Mouse (Mus musculus) right cerebral cortex, postnatal 25 days (tissue): ENCODE results near the gene Kazn.

Experiments used
- DNase-seq: peaks from one replicate; pipeline ENCODE4 v3.0.0; 2022

The Kazn gene

DNA sequence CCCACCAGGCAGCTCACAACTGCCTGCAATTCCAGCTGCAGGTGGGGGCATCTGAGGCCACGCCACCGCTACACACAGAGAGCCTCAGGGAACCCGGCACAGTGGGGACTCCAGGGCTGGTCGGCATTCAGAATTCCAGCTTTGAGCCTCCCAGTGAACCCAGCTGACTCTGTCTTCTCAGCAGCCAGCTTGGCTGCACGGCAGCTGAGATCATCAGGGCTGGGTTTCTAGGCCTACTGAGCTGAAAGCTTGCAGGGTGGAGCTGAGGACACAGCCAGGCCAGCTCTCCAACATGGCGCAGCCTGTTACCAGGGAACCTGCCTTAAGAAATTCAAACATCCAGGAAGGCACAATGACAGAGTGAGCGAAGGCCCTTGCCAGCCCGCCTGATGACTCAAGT lies 79.2 kb downstream of the Kazn start:
- peak; percentile 17 for DNase-seq

DNA sequence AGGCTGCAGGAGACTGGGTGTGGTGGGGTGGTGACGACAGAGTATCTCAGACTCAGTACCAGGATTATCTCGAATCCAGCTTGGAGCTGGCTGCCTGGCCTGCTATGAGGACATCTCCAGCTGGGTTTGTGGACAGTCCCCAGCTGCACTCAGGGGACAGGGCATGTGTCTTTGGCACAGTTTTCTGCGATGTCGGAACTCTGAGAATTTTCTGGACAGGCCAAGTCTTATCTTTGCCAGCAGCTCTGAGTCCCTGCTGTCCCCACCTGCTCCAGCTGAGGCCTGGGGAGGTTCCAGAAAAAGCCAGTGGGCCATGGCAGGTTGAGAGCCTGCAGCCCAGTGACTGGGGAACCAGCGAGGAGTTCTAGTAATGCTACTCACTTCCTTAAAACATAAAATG lies 82.7 kb downstream of the Kazn start:
- DNase-seq = no peak

DNA sequence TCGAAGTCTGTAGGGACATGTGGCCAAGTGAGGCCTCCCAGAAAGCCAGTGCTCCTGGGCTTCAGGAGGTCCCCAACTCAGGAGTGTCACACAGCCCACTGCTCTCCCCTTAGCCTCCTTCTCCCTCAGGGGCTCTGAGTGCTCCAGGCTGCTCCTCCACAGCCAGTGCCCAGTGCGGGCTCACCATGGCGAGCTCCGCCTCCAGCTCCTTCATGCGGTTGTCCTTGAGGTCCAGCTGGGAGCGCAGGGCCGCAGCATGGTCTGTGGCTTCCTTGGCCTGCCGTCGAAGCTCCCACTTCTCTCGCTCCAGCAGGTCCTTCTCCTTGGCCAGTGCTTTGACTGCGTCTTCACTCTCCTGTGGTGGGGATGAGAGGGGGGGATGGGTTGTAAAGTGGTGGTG lies 85.0 kb downstream of the Kazn start:
- no peak for DNase-seq

DNA sequence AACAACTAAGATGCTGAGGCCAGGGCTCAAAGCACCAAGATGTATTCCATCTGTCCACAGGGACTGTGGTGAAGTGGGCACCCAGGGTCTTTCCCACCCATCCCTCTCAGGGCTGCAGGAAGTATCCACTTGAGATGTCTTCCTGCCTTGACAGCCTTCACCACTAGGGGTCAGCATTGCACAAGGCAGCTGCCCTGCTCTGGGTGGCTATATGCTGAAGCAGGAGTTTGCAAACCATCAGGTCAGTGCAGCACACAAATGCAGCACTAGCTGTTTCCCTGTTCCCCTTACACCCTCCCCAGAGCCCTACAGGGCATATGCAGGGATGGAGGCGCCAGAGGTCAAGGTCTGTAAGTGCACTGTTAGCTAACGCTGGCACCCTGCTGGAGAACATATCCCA lies 85.7 kb downstream of the Kazn start:
- DNase-seq = peak; percentile 80

DNA sequence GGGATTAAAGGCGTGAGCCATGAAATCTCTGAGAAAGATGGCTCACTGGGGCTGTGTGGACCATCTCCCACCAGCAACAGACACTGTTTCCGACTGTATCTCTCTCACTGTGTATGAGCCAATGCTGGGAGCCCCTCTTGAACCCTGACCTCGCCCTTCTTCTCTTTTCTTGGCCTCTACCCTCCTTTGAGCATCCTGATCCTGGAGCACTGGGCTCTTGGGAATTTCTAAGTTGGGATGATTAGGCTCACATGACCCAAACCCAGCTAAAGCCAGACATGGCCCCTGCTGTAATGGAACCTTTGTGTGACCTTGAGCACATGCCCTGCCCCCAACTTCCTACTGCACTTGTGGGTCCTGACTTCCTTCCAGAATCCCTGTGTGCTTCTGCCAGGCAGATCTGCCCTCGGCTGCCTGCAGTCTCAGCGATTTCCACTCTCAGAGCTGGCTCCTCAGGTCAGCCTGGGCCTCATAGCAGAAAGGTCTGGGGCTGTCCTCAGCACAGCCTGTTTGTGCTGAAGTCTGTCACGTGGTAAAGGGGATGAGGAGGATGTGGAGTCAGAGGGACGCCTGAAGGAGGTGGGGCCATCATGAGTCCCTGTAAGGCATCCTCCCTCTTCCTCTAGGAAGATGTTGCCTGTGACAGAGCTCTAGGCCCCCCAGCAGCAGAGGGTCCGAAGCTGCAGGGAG lies 86.3 kb downstream of the Kazn start:
- no peak for DNase-seq

DNA sequence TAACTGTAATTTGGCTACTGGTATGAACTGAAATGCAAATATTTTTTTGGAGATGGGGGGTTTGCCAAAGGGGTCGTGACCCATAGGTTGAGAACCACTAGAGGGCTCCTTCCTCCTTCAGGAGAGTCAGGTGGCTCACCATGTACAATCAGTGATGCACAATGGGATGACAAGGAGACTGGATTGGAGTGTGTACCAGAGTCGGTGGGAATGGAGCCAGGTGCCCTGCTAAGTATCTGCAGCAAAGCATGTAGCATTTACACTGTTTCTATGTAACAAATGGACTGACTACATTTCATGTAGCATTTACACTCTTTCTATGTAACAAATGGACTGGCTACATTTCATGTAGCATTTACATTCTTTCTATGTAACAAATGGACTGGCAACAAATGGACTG lies 89.1 kb downstream of the Kazn start:
- no peak for DNase-seq

DNA sequence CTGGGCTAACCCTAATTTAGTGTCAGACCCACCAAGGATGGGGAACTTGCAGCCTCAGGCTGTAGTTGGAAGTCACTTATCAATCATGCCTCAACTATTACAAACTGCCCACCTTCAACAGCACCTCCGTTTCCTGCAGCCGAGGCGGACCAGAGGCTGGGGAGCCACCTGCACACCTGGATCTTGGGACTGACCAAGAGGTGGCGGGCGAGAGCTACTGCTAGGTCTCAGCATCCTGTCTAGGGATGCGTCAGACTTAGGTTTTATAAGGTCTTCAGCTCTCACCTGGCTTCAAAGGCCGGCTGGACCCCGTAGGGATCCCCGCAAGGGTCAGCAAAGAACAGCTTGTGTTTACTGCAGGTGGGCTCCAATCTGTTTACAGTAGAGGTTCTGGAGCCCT lies 90.0 kb downstream of the Kazn start:
- DNase-seq = no peak

DNA sequence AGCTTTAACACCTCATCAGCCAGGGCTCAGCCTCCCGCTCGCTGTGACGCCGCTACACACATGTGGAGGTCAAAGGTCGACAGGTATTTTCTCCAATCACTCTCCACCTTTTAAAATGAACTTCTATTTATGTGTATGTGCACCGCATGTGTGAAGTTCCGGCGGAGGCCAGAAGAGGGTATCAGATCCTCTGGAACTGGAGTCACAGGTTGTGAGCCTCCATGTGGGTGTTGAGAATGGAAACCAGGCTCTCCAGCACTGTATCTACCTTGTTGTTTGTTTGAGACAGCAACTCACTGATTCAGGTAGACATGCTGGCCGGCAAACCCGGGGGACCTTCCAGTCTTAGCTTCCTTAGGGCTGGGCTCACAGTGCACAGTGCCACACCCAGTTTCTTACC lies 91.5 kb downstream of the Kazn start:
- no peak for DNase-seq

DNA sequence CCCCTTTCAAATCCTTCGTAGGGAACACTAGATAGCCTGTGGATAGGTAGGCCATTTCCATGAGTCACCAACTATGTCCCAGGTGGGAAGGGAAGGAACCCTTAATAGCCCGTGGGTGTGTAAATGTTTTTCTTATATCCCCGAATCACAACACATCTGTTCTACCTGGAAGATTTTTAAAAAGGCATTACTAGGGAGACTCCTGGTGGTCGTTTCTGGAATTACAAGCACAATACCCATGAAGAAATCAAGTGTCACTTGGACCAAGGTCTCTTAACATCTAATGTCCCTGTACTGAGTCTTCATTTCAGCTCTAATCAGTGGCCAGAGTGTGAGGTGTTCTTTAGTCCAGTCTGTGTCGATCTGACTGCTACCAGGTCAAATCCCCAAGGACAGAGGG lies 95.1 kb downstream of the Kazn start:
- no peak for DNase-seq

DNA sequence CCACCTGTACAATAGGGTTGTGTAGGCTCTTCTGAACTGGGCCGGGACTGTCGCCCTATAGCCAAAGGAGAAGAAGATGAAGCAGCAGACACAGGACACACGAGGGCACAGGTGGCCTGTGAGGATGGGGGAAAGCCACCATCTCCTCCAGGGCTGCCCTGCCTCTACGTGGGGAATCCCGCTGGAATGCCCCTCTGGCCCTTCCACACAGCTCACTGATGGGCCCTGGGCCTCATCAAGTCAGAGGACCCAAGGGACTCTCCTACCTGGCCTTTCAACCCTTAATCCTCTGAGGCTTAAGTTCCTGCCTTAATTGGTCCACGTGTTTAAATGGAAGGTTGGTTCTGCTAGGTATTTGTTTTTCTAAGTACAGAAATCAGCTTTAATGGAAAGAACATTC lies 95.9 kb downstream of the Kazn start:
- no peak for DNase-seq

DNA sequence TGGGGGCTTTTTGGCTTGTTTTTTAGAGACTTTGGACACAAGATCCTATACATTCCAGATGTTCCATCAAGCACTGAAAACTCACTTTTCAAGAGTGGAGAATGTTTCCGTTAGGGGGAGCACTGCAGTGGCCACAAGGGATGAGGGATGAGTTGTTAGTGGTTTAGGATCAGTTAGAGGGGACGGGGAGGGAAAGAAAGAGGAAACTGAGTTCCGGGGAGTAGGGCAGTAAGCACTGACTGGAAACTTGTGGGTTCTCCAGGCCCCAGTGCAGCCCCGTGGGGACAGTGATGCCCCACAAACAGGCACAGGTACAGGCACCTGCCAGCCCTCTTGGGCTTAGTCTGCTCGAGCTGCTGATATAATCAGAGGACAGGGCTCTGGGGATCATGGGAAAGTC lies 99.5 kb downstream of the Kazn start:
- no peak for DNase-seq

DNA sequence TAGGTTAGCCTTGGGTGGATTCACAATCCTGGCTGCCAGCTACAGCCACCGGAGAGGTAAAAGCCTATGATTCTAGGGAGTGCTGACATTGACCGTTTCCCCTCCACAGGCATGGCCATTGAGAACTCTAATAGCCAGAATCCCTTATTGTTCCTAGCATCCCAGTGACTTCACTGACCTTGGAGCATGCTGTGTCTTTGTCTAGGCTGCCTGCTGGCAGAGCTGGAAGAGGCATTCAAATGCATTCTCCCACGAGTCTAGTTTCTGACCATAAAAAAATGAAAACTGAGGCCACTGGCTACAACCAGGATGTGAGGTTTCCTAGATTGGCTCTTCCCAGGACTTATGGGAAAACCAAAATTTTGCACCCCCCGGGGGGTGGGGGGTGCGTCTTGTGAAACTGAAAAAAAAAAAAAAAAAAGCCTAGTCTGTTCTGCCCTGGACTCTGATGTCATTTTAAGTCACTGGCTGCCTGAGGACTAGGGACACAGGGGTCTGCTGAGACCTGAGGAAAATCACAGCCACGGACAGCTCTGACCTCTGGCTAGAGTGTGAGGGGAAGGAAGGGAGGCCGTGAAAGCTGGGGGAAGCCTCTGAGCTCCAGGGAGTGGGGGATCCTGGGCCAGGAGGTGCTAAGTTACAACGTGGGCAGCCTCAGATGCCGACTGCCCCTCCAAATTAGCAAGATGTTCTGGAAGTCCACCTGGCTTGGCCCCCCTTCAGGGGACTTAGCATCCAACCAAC lies 100.7 kb downstream of the Kazn start:
- DNase-seq = no peak

DNA sequence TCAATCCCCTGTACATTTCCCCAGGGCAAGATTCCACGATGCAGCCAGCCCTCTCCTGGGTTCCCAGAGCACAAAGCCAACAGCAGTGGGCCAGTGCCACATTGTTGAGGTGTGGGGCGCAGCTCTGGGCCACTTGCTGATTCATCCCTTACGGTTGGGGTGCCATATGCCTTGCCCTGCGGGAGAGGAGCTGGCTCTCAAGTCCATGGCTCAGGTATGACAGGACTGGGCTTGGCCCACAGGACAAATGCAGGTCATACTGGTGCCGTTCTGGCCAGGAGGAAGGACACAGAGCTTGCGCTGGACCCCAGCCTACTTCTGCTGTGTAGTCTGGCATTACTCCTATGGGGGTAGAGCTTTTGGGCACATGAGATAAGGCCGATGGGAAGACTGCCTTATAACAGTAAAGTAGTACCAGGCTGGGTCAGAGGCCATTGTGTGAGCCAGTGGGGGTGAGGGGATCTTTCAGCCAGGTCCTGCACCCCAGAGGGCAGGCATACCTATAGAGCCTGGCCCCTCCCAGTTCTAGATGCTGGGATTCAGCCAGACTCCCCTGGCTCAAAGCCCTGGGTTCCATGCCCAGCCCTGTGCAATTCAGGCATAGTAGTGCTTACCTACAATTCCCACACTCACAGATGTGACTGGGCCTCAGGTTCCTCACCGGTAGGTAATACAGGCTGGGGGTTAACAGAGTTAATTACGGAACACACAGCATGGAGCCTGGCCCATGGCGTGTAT lies 102.3 kb downstream of the Kazn start:
- DNase-seq = no peak

DNA sequence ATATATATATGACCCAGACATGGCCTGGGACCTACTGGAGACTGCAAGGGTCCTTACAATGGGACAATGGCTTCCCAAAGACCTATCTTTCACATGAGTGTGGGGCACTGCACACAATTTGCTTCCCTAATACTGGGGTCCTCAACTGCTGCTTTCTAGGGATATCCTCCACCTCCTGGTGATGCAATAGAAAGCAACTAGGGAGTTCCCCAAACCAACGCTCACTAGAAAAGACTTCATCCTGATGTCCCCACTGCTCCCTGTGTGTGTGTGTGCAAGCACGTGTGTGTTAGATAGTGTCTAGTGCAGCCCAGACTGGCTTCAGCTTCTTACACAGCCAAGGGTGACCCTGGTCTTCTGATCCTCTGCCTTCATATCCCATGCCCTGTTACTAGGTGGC lies 103.7 kb downstream of the Kazn start:
- DNase-seq = no peak

DNA sequence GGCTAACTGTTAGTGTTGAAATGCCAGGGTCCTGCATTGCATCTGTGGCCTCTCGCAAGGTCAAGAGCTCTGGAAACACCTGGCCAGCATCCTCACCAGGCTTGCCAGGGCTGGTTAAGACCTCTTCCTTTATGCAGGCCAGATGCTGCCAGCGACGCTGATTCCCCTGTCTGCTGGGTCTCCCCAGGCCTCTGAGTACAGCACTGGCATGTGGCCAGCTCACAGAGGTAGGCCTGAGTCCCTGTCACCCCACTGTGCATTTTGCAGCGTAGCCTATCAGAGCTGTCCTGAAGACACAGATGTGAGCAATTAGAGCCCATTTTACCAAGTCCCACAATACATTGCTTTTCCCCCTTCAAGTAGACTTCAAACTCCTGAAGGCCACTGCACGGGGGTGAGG lies 109.0 kb downstream of the Kazn start:
- DNase-seq = no peak

DNA sequence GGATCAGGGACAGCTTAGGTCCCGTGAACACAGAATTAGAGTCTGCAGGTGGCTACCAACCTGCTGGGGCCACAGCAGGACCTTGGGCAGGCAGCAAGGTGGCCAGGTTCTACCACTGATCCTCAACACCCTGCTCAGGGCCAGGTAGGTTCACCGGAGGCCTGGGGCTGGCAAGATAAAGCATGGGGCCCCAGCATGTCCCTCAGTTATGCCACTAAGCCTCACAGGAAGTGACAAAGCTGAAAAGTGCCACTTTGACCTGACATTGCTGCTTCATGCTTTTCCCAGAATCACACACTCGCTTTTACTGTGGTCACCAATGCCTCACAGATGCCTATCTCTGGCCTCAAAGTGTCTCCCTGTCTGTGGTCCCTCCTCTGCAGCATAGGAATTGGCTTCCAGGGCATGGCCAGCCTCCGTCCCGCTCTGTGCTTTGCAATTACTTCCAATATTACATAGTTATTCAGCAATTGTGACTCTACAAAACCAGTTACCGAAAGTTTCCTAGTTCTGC lies 111.9 kb downstream of the Kazn start:
- DNase-seq = no peak

DNA sequence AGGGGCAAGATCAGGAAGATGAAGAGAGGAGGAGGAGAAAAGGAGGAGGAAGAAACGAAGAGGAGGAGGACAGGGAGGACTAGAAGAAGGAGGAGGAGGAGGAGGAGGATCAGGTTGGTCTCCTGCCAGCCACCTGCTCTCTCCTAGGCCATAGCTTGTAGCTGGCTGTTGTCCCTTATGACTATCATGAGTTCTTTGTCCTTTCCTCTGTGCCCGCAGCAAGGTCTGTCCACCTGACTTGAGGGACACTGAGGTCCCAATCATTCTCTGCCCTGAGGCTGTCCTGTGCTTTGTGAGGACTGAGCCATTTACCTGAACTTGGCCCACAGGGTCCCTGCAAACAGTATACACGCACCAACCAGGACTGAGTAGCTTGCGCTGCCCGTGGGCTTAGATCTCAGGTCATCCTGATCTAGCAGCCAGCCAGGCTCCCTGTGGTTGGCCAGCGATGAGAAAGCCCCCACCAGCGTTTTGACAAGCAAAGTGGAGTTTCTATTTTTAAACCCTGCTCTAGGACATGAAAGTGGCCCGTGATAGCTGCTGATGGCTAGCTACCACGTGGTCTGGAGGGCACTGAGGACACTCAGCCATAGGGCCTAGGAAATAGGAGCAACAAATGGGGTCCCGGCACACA lies 112.4 kb downstream of the Kazn start:
- no peak for DNase-seq

DNA sequence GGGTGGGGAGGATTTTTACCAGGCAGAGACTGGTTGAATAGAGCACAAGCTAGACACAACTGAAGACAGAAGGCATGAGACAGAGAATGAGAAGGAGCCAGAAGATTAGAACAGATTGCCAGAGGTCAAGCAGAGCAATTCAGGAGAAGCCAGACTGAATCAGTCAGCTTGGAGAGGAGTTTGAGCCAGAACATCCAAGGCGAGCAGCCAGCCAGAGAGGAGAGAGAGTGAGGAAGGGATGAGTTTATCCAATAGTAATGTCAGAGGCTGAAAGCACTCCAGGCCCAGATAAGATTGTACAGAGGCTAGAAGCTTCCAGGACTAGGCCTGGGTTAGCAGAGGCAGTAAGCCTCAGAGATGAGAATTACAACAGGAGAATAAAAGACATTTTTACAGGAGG lies 118.0 kb downstream of the Kazn start:
- DNase-seq = no peak

DNA sequence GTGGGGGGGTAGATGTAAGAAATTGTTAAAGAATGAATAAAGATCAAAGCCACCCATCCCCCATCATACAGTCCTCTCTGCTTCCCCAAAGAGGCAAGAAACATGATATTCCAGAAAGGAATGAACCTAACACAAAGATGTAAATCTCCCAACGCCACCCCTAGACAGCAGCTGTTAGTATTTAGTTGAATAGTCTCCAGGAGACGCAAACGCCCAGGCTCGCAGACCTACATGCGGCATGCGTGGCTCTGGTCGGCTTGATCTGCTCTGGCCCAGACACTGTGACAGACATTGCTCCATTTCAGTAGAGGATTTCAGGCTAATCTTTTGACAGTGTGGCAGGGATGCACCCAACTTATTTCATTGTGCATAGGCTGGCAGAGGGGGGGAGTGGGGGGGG lies 120.7 kb downstream of the Kazn start:
- DNase-seq = no peak

DNA sequence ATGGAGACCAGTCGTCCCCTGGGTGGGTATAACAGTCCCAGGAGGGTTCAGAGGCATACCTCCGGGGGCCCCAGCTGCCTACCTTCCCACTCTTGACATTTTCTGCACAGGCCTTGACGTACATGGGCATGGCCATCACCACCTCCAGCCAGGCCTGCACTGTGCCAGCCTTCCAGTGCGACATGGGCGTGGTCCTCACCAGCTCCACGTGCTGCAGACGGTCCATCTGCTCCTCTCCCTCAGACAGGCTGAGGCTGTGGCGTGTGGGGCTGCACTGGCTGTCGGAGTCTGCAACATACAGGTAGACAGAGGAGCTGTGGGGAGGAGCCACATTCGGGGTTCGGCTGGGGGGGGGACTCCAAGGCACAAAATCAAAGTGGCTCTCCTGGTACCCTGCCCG lies 121.2 kb downstream of the Kazn start:
- DNase-seq = no peak

DNA sequence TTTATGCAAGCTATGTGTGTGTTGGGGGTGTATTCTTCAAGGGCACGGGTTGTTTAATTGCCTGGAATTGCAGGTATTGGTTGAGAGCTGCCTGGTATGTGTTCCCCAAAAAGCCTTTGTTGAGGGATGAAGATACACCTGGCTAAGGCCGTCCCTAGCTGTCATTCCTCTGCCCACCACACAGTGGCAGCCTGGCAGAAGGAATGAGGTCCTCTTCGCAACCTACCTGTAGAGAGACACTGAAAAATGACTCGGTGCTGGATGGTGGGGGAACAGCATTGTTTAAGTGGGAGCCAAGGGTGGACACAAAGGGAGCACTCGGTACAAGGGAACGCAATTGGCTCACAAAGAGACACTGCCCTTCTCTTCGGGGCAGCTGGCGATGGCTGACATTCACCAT lies 125.9 kb downstream of the Kazn start:
- DNase-seq = peak; percentile 60

DNA sequence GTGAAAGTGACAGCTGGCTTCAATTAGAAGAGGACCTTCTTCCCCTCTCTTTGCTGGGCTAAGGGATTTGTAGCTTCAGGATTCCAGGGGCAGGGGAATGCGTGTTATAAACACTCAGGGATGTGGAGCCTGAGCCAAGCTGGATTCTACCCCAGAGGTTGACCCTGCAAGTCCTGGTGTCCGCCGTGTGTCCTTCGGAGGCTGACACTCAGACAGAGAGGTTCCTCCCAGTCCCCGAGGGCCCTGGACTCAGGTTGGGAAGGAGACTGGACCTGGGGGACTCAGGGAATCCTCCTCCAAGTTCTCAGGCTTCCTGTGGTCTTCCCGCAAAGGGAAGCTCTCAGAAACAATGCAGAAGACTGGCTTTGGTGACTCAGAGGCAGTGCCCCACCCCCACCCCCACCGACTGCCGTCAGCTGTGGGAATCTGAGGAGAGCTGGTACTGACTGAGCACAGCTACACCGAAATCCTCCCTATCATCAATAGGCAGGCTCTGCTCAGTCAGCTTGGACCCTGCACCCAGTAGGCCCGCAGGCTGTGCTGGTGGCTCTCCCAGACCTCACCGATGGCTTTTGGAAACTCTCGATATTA lies 136.0 kb downstream of the Kazn start:
- DNase-seq = no peak

DNA sequence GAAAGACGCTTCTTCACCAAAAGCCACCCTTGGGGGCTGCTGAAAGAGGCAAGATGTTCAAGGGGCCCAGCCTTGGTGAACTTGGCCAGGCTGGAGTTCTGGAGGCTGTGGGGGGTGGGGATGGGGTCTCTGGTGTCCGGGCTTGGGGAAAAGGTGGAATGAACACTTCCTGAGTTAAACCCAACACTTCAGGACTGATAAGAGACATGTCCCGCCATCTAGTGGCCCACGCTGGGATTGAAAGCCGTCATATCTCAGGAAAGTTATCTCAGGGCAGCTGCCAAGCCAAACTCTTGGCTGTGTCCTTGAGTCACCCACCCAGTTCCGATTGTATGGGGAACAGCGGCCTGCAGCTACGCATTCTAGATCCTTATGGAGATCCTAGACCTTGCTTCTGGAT lies 140.9 kb downstream of the Kazn start:
- DNase-seq = peak; percentile 66
